Mouse (Mus musculus): Measurements from ENCODE around the gene Memo1.

The Memo1 gene

DNA sequence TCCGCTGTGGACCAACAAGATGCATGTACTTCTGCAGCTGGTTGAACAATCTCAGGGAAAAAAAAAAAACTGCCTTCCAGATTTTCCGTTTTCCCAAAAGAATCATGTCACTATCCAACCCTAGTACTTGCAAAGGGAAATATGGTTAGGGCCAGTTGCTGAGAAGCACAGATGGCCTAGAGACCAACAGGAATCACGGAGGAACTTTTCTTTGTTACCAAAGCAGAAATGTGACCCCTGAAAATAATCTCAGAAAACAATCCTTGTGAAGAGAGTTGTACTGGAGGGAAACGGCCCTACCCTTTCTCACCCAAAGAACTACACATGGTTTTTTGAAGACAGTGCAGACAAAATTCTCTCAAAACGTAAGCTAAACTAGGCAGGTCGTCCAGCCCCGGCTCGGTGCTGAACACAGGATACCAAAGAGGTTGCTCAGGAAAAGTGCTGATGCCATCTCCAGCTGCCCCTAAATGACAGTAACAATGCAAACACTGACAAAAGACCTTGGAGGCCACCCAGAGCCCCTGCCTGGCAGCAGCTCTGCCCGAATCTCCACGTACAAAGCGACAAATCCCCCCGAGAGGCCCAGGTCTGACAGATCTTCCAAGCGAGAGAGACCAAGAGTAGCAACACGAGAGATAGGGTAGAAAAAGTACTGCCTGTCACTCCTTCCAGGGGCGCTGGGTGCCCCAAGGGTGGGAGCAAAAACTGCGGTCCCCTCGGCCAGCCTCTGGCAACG is 1.5 kb downstream of the Memo1 start:
- DNase-seq (ENCODE audit: low read depth): peak; percentile 61

DNA sequence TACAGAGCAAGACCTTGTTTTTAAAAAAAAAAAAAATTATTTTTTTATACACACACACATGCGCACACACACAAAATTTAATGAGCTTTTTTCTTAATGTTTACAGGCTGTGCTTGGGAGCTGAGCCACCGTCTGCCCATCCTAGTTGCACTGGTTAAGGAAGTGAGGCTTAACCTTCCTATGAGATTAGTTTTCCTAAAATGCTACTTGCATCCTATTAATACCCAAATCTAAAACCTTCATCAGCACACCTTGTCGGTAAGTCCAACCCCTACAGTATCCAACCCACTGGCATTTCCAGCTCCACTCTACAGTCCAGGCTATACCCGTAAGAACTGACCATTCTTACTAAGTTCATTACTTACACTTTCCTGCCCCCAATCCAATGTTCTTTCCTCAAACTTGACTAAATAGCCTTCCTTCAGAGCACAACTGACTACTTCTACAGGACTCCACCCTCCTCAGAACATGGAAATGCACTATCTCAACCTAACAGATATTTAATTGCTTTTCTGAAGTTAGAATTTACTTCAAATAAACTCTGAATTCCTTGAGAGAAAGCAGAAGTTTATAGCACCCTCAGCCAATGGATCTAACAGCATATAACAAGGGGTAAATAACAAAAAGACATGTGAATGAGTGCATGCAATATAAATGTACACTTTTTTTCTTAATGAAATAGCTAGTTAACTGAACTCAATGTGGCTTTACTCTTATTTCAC is 3.5 kb downstream of the Memo1 start:
- no peak for DNase-seq (ENCODE audit: low read depth)

DNA sequence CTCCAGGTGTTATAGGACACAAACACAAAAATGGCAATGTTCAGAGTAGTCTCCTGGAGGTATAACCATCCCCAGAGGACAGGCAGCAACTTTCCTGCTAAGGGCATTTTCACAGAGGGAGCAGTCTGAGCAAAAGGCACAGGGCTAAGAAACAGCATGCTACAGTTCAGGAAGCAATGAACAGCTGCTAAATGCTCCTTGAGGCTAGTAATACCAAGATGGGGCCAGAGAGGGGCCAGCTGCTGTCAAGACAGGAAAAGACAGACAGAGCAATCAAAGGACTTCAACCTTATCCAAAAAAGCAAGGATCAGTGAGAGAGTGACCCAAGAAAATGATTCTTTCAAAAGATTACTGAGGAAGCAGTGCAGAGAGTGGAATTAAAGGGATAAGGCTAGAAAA is 4.5 kb downstream of the Memo1 start:
- DNase-seq (ENCODE audit: low read depth): no peak

- no peak for DNase-seq (ENCODE audit: low read depth)
Measured at GRCm38 (mm10) chr17:74290198-74290597, 5.1 kb downstream of the Memo1 start.

- no peak for DNase-seq (ENCODE audit: low read depth)
Measured at GRCm38 (mm10) chr17:74288626-74289025, 6.7 kb downstream of the Memo1 start.

- no peak for DNase-seq (ENCODE audit: low read depth)
Measured at GRCm38 (mm10) chr17:74286140-74286730, 9.1 kb downstream of the Memo1 start.

- no peak for DNase-seq (ENCODE audit: low read depth)
Measured at GRCm38 (mm10) chr17:74285730-74286129, 9.6 kb downstream of the Memo1 start.

DNA sequence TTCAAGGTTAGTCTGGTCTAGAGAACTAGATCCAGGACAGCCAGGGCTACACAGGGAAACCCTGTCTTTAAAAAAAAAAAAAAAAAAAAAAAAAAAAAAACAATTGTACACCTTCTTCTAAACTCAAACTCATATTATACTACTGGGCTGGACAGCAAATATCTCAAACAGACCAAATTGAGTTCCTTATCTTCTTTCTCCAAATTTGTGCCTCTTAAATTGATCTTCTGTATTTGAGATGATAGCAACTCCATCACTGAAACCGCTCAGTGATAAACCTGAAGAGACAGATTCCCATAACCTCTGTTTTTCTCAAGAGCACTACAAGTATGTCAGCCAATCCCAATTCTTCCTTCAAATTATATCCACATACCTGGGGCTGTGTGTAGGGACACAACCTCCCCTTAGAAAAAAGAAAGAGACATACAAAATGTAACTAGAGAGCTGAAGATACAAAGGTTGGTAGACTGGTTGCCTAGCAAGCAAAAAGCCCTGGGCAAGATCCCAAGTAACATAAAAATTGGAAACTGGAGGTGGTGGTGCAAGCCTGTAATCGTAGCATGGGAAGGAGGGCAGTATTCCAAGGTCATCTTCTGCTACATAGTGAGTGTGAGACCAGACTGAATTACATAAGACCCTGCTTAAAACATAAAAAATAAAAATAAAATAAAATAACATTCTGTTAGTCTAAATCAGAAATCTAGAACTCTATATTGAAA is 10.8 kb downstream of the Memo1 start:
- DNase-seq (ENCODE audit: low read depth): no peak

- no peak for DNase-seq (ENCODE audit: low read depth)
Measured at GRCm38 (mm10) chr17:74282024-74282423, 13.3 kb downstream of the Memo1 start.

DNA sequence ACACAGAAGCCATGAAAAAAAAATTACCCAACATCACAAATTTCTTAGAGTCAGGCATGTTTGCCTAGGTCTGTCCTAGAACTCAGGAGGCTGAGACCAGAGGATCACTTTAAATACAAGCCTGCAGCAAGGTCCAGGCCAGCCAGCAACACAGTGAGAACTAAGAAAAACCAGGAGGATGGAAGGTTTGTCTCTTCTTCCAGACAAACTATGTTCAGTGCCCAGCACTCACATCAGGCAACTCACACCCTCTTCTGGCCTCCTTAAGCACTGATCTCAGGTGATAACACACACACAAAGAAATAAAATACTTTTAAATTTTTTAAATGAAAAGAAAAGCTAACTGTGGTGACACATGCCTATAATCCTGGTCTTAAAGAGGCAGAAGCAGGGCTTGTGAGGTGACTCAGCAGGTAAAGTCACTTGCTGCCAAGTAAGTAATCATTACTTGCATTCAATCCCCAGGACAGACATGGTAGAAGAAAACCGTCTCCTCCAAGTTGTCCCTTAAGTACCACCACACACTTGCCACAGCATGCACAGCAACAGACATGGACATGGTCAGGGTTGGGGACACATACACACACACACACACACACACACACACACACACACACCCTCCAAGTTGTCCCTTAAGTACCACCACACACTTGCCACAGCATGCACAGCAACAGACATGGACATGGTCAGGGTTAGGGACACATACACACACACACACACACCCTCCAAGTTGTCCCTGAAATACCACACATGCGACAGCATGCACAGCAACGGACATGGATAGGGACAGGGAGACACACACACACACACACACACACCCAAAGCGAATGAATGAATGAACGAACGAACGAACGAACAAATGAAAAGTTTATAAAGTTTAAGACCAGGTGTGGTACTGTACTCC is 16.1 kb downstream of the Memo1 start:
- no peak for DNase-seq (ENCODE audit: low read depth)

- DNase-seq (ENCODE audit: low read depth): no peak
Measured at GRCm38 (mm10) chr17:74274471-74274870, 20.9 kb downstream of the Memo1 start.

- DNase-seq (ENCODE audit: low read depth): no peak
Measured at GRCm38 (mm10) chr17:74272683-74273205, 22.6 kb downstream of the Memo1 start.

DNA sequence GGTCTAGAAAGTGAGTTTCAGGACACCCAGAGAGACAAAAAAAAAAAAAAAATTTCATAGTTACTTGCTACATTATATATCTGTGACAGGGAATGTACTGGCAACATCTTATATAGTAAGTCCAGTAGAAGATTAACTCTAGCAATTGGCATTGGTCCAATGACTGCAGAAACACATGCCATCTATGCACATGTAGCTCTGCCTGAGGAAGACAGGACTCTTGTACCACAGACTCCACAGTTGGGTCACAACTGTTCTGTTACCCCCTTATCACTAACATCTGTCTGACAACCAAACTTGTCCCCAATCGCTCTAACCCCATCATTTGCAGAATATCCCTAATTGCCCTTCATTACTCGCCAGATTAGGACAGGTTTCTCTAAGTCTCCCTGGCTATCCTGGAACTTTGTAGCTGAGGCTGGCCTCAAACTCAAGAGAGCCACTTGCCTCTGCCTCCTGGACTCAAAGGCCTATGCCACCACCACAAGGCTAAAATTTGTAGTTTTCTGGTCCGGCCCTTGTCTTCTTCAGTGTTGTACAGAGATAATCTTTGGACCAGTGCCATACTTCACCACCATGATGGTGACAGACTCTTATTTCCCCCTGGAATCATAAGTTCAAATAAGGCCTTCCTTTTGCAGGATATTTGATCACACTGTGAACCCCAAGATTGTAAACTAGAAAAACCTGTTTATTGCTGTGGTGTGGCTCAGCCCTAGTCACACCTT is 23.6 kb downstream of the Memo1 start:
- no peak for DNase-seq (ENCODE audit: low read depth)

- DNase-seq (ENCODE audit: low read depth): no peak
Measured at GRCm38 (mm10) chr17:74270205-74270604, 25.1 kb downstream of the Memo1 start.

DNA sequence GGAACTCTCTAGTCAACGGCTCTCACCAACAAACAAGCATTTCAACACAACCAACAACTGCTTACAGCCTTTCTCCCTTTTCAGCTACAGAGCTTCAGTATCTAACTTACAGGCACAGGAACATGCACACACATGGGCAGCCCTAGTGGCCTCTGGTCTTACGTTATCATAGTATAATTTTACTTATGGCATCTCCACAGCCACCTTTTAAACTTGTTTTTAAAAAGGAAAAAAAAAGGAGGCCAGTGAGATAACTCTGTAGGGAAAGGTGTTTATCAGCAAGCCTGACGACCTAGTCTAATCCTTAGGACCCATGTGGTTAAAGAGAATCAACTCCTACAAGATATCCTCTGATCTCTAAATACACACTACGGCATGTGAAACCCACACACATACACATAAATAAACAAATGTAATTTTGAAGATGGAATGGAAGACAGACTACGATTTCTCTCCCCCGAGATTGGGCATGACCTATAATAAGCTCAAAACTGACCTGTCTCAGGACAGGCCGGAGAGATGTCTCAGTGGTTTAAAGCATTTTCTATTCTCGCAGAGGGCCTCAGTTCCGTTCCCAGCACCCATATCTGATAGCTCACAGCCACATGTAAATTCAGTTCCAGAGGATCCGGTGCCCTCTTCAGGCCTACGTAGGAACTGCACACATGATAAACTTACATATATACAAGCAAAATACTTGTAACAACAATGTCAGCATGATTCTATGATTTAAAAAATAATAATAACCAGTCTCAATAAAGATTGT is 27.7 kb downstream of the Memo1 start:
- peak; percentile 40 for DNase-seq (ENCODE audit: low read depth)

- no peak for DNase-seq (ENCODE audit: low read depth)
Measured at GRCm38 (mm10) chr17:74265636-74266035, 29.7 kb downstream of the Memo1 start.

DNA sequence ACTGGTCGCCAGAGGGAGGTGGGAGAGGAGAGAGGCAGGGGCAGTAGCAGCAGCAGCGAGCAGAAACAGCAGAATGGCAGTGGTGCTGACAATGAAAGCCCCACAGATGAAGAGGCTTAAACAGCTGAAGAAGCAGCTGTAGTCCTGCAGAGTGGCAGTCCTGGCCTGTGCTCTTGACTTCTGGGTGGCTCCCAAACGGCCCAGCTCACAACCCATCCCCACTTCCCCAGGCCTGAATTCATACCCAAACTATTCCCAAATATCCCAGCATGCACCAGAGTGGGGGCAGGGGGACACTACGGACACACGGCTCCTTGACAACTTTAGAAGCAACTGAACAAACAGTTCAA is 30.2 kb downstream of the Memo1 start:
- no peak for DNase-seq (ENCODE audit: low read depth)

- no peak for DNase-seq (ENCODE audit: low read depth)
Measured at GRCm38 (mm10) chr17:74264333-74265155, 30.8 kb downstream of the Memo1 start.

- DNase-seq (ENCODE audit: low read depth): no peak
Measured at GRCm38 (mm10) chr17:74262415-74262814, 32.9 kb downstream of the Memo1 start.
